Mouse (Mus musculus): ENCODE measurements around the gene Ugt1a10.
"Not testable (repeated sequence)": the region's sequence is repeated elsewhere in the genome, so short reads cannot be mapped to it uniquely, and the experiment has no call there.

Gene Ugt1a10

DNA sequence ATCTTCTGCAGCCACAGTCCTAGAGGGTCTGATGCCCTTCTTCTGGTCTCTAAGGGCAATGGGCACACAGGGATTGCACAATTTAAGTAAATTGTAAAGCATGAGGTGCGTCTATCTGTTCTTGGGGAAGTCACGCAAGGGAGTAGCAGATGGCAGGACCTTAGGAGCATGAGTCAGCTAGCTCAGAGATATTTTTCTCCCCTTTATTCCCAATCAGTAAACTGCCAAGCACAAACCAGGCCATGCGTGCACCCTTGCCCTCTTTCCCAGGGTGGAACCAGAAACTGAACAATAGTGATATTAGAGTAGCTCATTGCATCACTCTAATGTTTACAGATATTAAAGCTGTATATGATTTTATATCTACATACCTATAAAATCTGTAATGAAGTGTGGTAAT, 43.4 kb downstream of the Ugt1a10 start:
- DNase-seq = not testable (repeated sequence)

- DNase-seq = not testable (repeated sequence)
Measured at GRCm38 (mm10) chr1:88099691-88100090, 44.5 kb downstream of the Ugt1a10 start.

DNA sequence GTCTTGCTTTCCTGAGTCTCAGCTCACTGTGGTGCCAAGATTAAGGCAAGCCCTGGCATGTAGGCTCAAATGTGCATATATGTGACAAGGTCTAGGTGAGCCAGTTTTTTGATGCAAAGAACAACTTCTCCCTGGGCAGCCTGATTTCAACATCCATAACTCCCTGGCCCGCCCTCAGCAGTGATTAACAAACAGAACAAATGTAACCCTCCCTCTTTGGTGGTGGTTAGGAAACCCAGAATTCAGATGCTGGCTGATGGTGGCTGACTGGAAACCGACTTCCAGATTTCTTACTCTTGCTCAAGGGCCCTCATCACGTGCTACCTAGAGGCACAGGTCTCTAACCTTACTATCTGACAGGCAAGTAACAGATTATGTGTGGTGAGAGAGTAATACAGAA, 47.8 kb downstream of the Ugt1a10 start, which contains the start of gene Ugt1a6b:
Ugt1a6b (plus strand) TSS at position 234 of the 400 bp plus-strand sequence.
- not testable (repeated sequence) for DNase-seq

DNA sequence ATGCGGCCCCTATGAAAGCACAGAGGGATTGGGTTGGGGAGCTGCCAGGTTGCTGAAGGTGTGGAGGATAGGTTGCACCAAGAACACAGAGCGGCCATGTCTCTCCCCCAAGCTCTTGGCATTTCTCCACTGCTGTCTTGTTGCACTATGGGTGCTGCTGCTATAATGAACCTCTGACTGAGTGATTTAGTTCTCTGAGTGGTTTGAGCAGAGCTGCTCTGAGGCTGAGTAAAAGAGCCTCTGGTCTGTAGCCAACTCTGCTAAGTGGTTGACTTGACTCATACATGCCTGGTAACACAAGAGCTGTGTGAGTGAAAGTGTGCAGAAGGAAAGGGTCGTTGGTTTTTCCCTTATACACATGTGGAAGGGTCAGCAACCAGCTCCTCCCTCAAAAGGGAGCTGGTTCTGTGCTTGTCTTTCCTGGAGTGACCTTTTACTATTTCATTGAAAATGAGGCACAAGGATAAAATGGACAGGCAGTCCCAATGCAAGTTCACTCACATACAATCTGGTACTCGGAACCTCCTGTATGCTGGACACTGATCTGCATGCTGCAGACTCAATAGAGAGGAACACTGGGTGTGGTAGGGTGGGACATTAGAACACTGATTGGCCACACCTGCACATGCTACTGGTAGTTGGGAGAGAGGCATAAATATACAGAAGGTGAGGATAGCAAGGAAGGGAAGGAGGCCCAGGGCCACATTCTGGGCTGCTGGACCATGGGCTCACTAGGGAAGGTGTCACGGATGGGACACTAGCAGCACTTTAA, 48.7 kb downstream of the Ugt1a10 start:
- DNase-seq = not testable (repeated sequence)

- DNase-seq = no peak
Measured at GRCm38 (mm10) chr1:88104667-88105430, 49.7 kb downstream of the Ugt1a10 start.

- no peak for DNase-seq
Measured at GRCm38 (mm10) chr1:88105656-88106055, 50.5 kb downstream of the Ugt1a10 start.

DNA sequence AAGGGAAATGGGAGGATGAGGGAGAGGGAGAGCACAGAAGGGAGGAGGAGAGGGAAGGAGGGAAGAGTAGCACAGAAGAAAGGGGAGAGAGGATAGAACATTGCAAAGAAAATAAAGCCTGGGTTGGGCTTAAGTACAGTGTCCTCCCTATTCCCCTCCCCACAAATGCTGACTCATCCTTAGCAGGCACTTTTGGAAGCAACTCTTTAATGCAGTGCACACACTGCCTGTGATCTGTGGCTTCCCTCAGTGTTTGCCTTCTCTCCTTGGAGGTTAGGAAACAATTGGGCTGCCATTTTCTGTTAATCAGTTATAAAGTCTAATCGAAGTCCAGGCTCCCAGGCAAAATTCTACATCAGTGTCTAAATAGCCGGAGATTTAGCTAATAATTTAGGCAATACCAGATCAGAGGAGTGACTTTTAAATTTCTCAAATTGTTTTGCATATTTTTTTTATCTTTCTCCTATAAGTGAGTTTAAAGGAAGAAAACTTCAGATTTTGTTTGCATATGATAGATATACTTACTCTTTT, 53.9 kb downstream of the Ugt1a10 start:
- DNase-seq = not testable (repeated sequence)

DNA sequence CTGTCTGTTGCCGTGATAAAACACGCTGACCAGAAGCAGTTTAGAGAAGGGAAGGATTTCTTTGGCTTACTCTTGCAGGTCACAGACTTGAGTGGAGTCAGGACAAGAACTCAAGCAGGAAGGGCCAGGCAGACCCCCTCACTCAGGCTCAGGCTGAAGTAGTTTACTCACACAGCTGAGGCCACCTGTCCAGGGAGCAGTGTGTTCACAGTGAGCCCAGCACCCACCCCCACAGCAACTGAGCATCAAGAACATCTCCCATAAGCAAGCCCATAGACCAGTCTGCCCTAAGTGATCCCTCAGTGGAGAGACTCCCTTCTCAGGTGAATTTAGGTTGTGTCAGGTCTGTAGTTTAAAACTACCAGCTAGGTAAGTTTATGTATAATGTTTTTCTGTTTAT, 54.4 kb downstream of the Ugt1a10 start:
- not testable (repeated sequence) for DNase-seq

GRCm38 (mm10) chr1:88112769-88113168, 57.6 kb downstream of the Ugt1a10 start:
- DNase-seq = not testable (repeated sequence)

DNA sequence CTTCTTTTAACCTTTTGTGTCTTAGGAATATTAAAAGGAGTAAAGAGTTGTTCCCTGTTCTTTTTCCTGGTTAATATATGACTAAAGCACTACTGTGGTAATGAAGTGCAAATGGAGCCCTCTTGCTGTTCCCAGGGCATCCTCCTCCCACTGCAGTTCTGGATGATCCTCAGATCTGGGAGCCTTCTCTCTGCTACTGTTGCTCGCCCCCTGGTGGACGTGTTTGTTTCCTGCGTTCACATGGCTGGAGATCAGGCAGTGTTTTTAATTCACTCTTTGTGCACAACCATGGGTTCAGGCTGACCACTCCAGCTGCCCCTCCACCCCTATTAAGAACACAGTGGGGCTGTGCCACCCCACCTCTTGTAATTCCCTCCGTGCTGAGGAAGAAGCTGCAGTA, 65.4 kb downstream of the Ugt1a10 start:
- not testable (repeated sequence) for DNase-seq

DNA sequence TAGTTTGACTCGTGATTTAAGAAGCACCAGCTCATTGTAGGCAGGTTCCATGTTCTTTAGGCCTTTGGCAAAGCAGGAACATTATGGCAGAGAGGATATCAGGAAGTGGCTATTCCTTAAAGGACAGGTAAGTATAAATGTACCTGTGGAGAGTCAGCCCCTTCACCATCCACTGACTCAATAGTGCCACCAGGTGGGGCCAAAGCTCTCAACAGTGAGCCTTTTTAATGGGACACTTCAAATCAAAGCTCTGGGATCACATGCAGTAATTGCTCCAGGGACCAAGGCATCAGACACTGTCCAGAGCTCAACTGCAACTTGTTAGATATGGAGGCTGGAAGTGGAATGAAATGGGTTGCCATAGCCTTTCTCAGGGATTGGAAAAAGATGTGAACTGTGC, 66.3 kb downstream of the Ugt1a10 start:
- peak; percentile 12 to 28 for DNase-seq

DNA sequence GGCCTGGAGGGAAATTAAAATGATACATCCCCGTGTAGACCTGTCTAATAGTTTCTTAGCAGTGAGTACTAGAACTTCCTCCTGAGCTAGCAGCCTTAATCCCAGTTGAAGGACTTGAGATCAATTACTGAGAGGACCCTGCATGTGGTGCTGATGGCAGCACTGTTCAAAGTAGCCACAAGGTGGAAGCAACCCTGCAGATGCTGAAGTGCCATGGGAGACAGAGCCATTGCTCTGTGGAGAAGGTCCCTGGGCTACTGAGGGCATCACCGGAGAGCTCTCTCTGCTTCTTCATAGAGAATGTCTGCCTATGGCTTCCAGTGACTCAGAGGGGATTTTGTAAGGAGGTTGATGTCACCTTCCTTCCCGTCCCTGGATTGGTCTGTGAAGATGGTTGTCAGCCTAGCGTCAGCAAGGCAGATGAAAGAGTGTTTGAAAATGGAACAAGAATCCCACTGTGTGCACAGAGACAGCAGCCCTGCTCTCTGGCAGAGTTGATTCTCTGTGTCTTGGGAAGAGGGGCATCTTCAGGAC, 70.7 kb downstream of the Ugt1a10 start:
- DNase-seq = not testable (repeated sequence)

DNA sequence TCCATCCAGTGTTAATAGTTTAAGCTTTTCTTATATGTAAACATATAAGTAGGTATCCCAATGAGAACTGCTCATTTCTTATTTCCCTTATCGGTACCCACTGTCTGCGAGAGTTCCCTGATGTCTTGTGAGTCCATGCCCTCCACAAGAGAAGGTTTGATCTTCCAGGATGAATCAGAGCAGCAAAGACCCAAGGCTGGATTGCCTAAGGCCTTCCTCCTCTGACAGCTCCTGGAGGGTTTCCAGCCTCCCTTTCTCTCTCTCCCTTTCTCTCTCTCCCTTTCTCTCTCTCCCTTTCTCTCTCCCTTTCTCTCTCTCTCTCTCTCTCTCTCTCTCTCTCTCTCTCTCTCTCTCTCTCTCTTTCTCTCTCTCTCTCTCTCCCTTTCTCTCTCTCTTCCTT, 73.9 kb downstream of the Ugt1a10 start:
- DNase-seq = not testable (repeated sequence)

DNA sequence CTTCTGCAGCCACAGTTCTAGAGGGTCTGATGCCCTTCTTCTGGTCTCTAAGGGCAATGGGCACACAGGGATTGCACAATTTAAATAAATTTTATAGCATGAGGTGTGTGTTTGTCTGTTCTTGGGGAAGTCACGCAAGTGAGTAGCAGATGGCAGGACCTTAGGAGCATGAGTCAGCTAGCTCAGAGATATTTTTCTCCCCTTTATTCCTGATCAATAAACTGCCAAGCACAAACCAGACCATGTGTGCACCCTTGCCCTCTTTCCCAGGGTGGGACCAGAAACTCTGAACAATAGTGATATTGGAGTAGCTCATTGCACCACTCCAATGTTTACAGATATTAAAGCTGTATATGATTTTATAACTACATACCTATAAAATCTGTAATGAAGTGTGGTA, 75.0 kb downstream of the Ugt1a10 start:
- DNase-seq = not testable (repeated sequence)

DNA sequence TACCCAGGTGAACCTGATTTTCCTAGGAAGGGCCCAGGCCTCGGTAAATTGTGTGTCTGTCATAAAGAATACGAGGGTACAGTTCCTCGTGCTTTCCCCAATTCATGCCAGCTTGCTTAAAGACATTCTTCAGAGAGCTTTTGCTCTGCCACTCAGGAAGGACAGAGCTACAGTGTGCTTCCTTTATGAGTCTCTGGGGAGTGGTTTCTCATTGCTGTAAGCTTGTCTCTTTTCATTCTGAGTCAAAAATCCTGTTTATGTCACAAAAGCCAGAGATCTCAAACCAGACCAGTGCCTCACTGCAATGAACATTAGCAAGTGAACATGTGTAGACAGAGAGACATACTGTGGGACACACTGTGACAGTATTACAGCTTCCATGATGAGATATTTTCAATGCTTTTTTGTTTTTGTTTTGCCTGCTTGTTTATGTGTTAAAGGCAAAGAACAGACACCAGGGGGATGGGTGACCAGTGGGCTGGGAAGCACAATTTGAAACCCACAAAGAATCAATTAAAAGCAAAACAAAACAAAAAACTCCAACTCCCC, 78.8 kb downstream of the Ugt1a10 start:
- no peak for DNase-seq

DNA sequence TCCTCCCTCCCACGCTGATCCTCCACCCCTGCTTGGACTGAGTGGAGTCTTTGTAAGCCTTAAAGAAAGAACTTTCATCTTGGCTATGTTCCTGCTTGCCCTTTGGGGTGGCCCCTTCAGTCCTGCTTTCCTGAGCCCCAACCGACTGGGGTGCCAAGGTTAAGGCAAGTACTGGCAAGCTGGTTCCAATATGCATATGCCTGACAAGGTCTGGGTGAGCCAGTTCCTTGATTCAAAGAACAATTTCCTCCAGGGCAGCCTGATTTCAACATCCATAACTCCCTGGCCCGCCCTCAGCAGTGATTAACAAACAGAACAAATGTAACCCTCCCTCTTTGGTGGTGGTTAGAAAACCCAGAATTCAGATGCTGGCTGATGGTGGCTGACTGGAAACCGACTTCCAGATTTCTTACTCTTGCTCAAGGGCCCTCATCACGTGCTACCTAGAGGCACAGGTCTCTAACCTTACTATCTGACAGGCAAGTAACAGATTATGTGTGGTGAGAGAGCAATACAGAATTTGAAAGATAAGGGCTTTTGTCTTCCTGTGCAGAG, 79.3 kb downstream of the Ugt1a10 start, which contains the start of gene Ugt1a6a:
Ugt1a6a (plus strand) TSS at position 353 of the 555 bp plus-strand sequence.
- not testable (repeated sequence) for DNase-seq

DNA sequence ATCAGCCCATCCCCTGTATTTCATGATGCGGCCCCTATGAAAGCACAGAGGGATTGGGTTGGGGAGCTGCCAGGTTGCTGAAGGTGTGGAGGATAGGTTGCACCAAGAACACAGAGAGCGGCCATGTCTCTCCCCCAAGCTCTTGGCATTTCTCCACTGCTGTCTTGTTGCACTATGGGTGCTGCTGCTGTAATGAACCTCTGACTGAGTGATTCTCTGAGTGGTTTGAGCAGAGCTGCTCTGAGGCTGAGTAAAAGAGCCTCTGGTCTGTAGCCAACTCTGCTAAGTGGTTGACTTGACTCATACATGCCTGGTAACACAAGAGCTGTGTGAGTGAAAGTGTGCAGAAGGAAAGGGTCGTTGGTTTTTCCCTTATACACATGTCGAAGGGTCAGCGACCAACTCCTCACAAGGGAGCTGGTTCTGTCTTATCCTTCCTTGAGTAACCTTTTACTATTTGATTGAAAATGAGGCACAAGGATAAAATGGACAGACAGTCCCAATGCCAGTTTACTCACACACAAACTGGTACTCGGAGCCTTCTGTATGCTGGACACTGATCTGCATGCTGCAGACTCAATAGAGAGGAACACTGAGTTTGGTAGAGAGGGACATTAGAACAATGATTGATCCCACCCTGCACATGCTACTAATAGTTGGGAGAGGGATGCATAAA, 80.2 kb downstream of the Ugt1a10 start:
- not testable (repeated sequence) for DNase-seq

GRCm38 (mm10) chr1:88136646-88137045, 81.5 kb downstream of the Ugt1a10 start:
- no peak for DNase-seq

GRCm38 (mm10) chr1:88137264-88137663, 82.1 kb downstream of the Ugt1a10 start:
- DNase-seq = no peak

GRCm38 (mm10) chr1:88138145-88138544, 83.0 kb downstream of the Ugt1a10 start:
- no peak for DNase-seq

- DNase-seq = not testable (repeated sequence)
Measured at GRCm38 (mm10) chr1:88140492-88140891, 85.3 kb downstream of the Ugt1a10 start.

Data from cerebellum, postnatal 14 days (tissue).